Mouse (Mus musculus): ENCODE measurements around the gene Nav2. TPM values are rescaled to one million over a fixed set of nuclear protein-coding genes. Genes with fewer than 3 reads are reported as not detected.
A peak's percentile ranks its signal among the peaks of the same experiment; 100 is the strongest.

The Nav2 gene
- total and polyA plus RNA-seq, 3 experiments = 2.0 to 2.7 TPM; not detected in 1

DNA sequence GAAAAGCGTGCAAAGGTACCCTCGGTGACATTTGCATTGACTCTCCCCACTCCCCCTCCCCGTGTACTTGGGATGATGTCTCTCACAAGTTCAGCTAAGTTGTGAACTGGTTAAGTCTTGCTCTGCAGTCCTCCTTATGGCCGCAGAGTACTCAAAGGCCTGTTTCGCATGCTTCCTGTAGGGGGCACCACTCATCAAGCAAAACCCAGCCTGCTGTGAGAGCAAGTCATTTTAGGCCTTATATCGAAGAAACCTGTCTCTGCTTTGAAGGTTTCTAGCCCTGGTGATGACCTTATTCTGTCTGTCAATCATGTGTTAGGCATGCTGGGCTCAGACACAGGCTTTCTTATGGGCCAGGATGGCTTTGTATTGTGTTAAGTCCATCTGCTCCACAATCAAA is 519.3 kb downstream of the Nav2 start:
- Histone ChIP-seq H3K9me3 (replicated peaks; ENCODE audit: insufficient read depth, low read length) (no peaks in the 10 kb centered on the region), H3K4me1 (ENCODE audit: control insufficient read depth in 1 of 2, insufficient read depth in 2 of 2, low read length in 2 of 2) (no peaks in the 10 kb centered on the region), H3K27ac (ENCODE audit: control insufficient read depth, low read depth, low read length) (no peak overlapping the region), H3K36me3 (ENCODE audit: control insufficient read depth in 1 of 2, insufficient read depth in 2 of 2, low read length in 2 of 2) (no peaks in the 10 kb centered on the region), H3K27me3 (ENCODE audit: control insufficient read depth in 1 of 2, insufficient read depth in 2 of 2, low read length in 2 of 2) (no peaks in the 10 kb centered on the region), H3K4me3 (ENCODE audit: control insufficient read depth in 1 of 2, insufficient read depth in 1 of 2, low read depth in 2 of 2, low read length in 2 of 2) (no peak overlapping the region), H3K79me2 (ENCODE audit: control insufficient read depth, insufficient read depth, low read length, poor library complexity) (no peaks in the 10 kb centered on the region), H3K9ac (ENCODE audit: control insufficient read depth, low read depth, low read length, poor library complexity, severe bottlenecking) (no peak overlapping the region)
- DNase-seq (ENCODE audit: low read depth, low spot score) = peak; percentile 65
- TF ChIP-seq SMC3 (IDR thresholded peaks at IDR 0.05; ENCODE audit: low read depth, low read length) (peak; percentile 40), ELF1 (IDR thresholded peaks at IDR 0.05; ENCODE audit: low read depth, low read length) (no peak), CTCF (IDR thresholded peaks at IDR 0.05 in 2 of 3, conservative IDR thresholded peaks at IDR 0.05 in 1 of 3; ENCODE audit: control insufficient read depth in 1 of 3, insufficient read depth in 1 of 3, low read depth in 2 of 3, low read length in 3 of 3, poor library complexity in 1 of 3, severe bottlenecking in 1 of 3) (peak; percentile 72 to 78 (median 73)), RAD21 (IDR thresholded peaks at IDR 0.05; ENCODE audit: low read depth, low read length) (peak; percentile 32), JUND (IDR thresholded peaks at IDR 0.05; ENCODE audit: low read depth, low read length) (no peak)

DNA sequence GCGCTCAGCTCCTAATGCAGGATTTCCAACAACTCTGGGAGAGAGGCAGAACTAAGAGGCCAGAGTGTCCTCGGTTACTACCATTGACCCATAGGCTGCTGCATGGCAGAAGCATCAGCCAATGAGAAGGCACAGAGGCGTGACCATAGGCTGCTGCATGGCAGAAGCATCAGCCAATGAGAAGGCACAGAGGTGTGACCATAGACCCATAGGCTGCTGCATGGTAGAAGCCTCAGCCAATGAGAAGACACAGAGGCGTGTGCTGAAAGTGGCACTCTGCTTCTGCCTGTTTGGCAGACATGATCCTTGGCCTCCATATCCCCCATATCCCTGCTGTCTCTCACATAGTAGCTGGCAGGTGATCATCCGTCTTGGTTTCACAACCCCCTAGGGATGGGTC is 520.4 kb downstream of the Nav2 start:
- H3K79me2 ChIP-seq (ENCODE audit: control insufficient read depth, insufficient read depth, low read length, poor library complexity) = no peaks in the 10 kb centered on the region
- no peaks in the 10 kb centered on the region for H3K36me3 ChIP-seq (ENCODE audit: control insufficient read depth in 1 of 2, insufficient read depth in 2 of 2, low read length in 2 of 2)
- H3K4me1 ChIP-seq (ENCODE audit: control insufficient read depth in 1 of 2, insufficient read depth in 2 of 2, low read length in 2 of 2) = no peaks in the 10 kb centered on the region
- no peak overlapping the region for H3K9ac ChIP-seq (ENCODE audit: control insufficient read depth, low read depth, low read length, poor library complexity, severe bottlenecking)
- no peak for TF ChIP-seq ZMIZ1 (IDR thresholded peaks at IDR 0.05; ENCODE audit: low read depth, low read length)
- TF ChIP-seq POLR2A (IDR thresholded peaks at IDR 0.05; ENCODE audit: control insufficient read depth in 1 of 2, insufficient read depth in 1 of 2, low read depth in 1 of 2, low read length in 2 of 2, poor library complexity in 1 of 2) = peak in 1 of 2 experiments; percentile 26; a peak in 1 of 4 replicates
- TF ChIP-seq MAZ (IDR thresholded peaks at IDR 0.05; ENCODE audit: low read depth, low read length) = no peak
- peak; percentile 17; the same call in 1 of the 2 replicates for TF ChIP-seq CHD2 (IDR thresholded peaks at IDR 0.05; ENCODE audit: low read length)
- no peak for TF ChIP-seq TBP (IDR thresholded peaks at IDR 0.05; ENCODE audit: low read depth, low read length)
- no peak for TF ChIP-seq UBTF (IDR thresholded peaks at IDR 0.05; ENCODE audit: borderline replicate concordance, insufficient read depth, low read depth, low read length)
- TF ChIP-seq JUND (IDR thresholded peaks at IDR 0.05; ENCODE audit: low read depth, low read length) = no peak
- peak; percentile 26; the same call in 1 of the 2 replicates for TF ChIP-seq NELFE (IDR thresholded peaks at IDR 0.05; ENCODE audit: low read depth, low read length)
- TF ChIP-seq POLR2AphosphoS5 (IDR thresholded peaks at IDR 0.05; ENCODE audit: borderline replicate concordance, low read depth, low read length) = no peak
- H3K27ac ChIP-seq (ENCODE audit: control insufficient read depth, low read depth, low read length) = no peak overlapping the region
- DNase-seq (ENCODE audit: low read depth, low spot score) = peak; percentile 72
- H3K9me3 ChIP-seq (replicated peaks; ENCODE audit: insufficient read depth, low read length) = no peaks in the 10 kb centered on the region
- no peaks in the 10 kb centered on the region for H3K27me3 ChIP-seq (ENCODE audit: control insufficient read depth in 1 of 2, insufficient read depth in 2 of 2, low read length in 2 of 2)
- no peak overlapping the region for H3K4me3 ChIP-seq (ENCODE audit: control insufficient read depth in 1 of 2, insufficient read depth in 1 of 2, low read depth in 2 of 2, low read length in 2 of 2)

DNA sequence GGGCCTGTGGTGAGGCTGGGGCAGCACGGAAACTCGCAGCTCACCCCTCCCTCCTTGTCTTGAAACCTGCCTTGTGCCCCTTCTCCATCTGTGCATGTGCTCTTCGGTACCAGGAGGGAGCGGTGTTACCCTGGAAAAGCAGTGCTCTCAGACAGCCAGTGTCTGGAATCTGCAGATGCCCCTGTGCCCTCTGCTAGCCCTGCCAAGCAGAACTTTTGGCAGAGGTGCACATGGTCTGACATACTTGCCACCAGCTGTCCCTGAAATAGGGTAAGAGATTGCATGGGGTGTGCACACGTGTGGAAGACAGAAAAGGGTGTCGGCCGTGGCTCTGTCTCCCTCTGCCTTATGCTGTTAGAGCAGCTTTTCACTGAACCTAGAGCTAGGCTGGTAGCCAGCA is 522.3 kb downstream of the Nav2 start:
- Histone ChIP-seq H3K36me3 (ENCODE audit: control insufficient read depth in 1 of 2, insufficient read depth in 2 of 2, low read length in 2 of 2) (no peaks in the 10 kb centered on the region), H3K9ac (ENCODE audit: control insufficient read depth, low read depth, low read length, poor library complexity, severe bottlenecking) (no peak overlapping the region), H3K27me3 (ENCODE audit: control insufficient read depth in 1 of 2, insufficient read depth in 2 of 2, low read length in 2 of 2) (no peaks in the 10 kb centered on the region), H3K79me2 (ENCODE audit: control insufficient read depth, insufficient read depth, low read length, poor library complexity) (no peaks in the 10 kb centered on the region), H3K4me1 (ENCODE audit: control insufficient read depth in 1 of 2, insufficient read depth in 2 of 2, low read length in 2 of 2) (no peaks in the 10 kb centered on the region), H3K9me3 (replicated peaks; ENCODE audit: insufficient read depth, low read length) (no peaks in the 10 kb centered on the region), H3K4me3 (ENCODE audit: control insufficient read depth in 1 of 2, insufficient read depth in 1 of 2, low read depth in 2 of 2, low read length in 2 of 2) (no peak overlapping the region), H3K27ac (ENCODE audit: control insufficient read depth, low read depth, low read length) (no peak overlapping the region)
- no peak for DNase-seq (ENCODE audit: low read depth, low spot score)
- no peak for TF ChIP-seq GABPA (IDR thresholded peaks at IDR 0.05; ENCODE audit: low read depth, low read length)
- no peak for TF ChIP-seq USF2 (IDR thresholded peaks at IDR 0.05; ENCODE audit: borderline replicate concordance in 1 of 2, insufficient read depth in 1 of 2, low read depth in 1 of 2, low read length in 2 of 2)
- TF ChIP-seq EP300 (IDR thresholded peaks at IDR 0.05; ENCODE audit: low read depth in 1 of 2, low read length in 2 of 2) = no peak
- no peak for TF ChIP-seq HCFC1 (IDR thresholded peaks at IDR 0.05; ENCODE audit: low read depth, low read length)
- no peak for TF ChIP-seq CHD1 (IDR thresholded peaks at IDR 0.05; ENCODE audit: low read depth, low read length)

Measured in MEL (cell line).